Mouse (Mus musculus): Measurements from ENCODE around the gene Zdhhc4.

Zdhhc4 gene

DNA sequence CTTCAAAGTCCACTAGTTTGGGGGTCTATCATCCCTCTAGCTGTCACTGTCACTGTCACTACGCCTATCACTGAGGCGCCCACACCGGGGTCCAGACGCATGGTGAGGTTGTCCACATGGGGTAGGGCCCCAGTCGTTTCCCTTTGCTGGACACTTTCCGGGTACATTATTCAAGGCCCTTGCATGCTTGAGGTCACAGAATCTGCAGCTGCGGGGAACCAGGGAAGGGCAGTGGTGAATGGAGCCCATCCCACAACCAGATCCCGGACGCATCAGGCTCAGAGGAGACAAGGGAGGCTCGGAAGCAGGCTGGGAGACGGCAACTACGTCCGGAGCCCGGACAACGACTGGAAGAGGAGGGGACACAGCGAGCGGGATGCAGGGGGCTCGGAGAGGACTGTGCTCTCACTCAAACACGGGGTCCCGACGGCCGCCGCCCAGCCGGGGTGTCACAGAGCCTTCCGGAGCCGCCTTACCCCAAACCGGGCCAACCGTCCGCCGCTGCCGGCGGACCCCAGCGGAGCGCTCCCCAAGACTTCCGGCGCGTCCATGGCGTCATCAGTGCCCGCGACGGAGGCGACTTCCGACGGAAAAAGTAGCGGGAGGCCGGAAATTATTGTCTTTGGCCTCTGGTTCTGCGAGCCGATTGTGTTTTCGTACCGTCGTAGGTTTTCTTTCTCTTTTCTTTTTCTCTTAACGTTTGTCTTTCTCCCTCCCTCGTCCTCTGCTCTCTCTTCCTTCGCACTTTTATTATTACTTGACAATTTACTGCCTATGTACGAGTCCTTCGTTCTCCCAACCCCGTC lies at the start of gene Zdhhc4:
Zdhhc4 (minus strand) TSS at position 567 of the 806 bp plus-strand sequence.
- DNase-seq (ENCODE audit: low spot score), result peak; percentile 96

DNA sequence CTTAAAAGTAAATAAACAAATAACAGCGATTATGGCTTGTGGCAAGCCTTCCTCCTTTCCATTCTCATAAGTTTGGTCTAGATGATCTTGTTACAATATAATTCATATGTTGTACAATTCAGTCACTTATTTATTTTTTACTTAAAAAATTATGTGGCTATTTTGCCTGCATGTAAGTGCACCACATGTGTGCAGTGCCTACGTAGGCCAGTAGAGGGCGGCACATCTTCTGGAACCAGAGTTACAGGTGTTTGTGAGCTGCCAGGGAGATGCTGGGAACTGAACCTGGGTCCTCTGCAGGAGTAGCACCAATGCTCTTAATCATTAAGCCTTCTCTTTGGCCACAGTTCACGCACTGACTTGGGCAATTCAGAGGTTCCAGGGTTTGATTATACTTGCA lies 47.1 kb upstream of the Zdhhc4 start:
- DNase-seq (ENCODE audit: low spot score), result no peak

DNA sequence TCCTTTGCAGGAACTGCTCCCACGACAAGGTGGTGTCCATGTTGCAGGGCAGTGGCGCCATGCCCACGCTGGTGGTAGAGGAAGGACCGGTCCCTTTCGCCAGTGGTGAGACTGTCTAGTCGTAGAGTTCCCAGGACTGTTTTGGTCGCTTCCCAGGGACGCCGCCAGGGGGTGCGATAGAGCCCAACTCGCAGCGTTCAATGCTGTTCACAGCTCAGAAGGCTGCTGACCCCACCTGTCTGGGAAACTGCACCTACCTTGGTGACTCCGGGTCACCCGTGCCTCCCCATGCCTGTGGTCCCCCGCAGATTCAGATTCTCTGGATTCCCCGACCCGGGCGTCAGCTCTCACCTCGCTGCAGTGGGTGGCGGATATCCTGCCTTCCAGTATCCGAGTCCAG lies 46.2 kb upstream of the Zdhhc4 start:
- no peak for DNase-seq (ENCODE audit: low spot score)

DNA sequence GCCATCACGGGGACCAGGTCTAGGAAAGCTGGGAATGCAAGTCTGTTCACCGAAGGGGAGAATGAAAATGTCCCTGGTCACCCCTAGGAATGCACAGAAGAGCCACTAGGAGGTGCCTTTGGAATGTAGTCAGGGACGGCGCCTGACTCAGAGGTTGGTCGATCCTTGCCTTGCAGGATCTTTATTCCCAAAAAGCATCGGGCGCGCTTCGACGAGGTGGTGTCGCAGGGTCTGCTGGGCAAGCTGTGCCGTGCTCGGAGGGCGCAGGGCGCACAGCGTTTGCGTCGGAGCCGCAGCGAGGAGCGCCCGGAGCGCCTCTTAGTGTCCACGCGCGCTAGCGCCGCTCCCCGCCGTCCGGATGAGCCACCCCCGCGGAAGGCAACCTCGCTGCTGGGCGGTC lies 43.8 kb upstream of the Zdhhc4 start:
- no peak for DNase-seq (ENCODE audit: low spot score)

DNA sequence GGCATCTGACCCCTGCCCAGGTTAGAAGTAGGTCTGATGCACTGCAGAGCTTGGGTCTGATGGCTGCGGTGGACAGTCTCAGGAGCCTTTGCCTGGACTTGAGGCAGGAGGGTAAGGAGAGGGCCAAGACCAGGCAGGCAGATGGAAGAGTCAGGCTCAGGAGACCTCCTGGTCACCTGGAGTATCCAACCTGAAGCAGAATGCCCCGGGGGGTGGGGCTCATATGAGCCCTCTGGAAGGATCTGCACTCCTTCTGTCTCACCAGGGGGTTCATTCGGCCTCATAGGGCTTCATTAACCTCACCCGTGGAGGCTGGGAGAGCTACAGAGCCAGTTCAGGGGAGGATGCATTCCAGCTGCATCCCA lies 42.1 kb upstream of the Zdhhc4 start:
- DNase-seq (ENCODE audit: low spot score), result no peak

DNA sequence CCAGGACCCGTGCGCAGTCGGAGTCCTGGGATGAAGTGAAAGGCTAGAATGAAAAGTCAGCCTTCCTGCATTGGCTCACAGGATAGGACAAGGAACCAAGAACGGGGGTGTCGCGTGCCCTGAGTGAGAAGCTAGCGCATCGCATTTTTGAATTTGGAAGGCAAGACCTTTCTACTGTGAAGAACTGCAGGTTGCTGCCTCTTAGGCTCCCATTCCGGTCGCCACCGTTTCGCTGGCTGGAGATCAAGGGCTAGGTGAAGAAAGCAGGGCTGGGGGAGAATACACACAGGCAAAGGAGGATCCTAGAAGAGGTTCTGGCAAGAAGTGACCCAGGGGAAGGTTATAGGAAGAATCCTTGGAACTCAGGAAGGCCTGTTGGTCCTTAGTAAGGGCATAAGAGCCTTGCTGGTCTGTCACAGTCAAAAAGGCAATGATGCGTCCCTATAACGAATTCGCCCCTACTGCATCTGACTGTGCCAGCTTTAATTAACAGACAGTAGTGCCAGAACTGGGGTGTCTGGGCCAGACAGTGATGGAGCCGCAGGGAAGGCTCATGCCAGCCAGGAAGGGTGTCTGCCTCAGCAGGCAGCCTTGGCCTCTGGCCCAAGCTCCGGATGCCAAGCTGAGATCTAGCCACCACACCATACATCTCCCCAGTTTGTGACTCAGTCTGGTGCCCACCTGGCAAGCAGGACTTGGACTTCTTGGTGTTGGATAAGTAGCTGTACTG lies 41.5 kb upstream of the Zdhhc4 start:
- peak; percentile 71 for DNase-seq (ENCODE audit: low spot score)

DNA sequence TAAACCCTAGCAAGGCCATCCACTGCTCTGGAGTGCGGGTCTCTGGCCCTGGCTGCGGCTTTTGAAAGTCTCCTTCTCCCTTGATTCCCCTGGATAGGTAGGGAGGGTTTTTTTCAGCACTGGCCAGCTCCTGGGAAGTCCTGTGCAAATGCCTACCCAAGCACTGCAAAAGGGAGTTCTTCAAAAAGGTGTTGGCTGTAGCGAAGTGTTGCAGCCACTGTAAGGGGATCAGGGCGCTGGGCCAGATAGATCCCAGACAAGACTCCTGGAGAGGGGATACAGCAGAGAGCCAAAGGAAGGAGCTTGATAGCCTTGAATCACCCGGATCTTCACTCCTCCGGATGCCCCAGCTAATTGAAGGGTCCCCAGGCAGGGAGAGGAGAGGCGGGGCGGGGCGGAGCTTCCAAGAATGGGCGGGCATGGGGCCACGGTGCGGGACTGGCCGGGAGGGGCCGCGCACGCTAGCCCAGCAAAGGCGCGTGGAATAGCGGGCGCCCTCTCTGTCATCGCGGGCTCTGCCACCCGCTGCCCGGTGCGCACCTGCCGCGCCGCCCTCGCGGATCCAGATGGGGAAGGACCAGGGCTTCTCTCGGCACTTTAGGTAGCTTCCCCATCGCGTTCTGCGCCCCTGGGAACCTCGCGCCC lies 40.7 kb upstream of the Zdhhc4 start:
- DNase-seq (ENCODE audit: low spot score), result peak; percentile 66

DNA sequence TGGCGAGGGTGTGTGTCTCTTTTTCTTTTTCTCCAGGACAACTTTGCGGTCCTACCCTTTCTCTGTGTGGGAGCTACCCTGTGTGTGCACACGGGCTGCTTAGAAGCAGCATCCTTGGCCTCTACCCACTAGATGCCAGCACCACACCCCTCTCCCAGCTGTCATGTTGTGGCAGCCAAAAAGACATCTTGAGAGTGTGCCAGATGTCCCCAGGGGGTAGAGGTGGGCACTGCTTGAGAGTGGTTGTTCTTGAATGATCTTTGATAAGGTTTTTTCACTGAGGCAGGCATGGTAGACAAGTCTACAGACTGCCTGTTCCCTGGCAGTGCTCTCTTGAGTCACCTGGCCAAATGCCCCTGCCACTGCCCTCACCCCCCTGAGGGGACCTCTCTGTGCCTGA lies 38.9 kb upstream of the Zdhhc4 start:
- peak; percentile 51 for DNase-seq (ENCODE audit: low spot score)

DNA sequence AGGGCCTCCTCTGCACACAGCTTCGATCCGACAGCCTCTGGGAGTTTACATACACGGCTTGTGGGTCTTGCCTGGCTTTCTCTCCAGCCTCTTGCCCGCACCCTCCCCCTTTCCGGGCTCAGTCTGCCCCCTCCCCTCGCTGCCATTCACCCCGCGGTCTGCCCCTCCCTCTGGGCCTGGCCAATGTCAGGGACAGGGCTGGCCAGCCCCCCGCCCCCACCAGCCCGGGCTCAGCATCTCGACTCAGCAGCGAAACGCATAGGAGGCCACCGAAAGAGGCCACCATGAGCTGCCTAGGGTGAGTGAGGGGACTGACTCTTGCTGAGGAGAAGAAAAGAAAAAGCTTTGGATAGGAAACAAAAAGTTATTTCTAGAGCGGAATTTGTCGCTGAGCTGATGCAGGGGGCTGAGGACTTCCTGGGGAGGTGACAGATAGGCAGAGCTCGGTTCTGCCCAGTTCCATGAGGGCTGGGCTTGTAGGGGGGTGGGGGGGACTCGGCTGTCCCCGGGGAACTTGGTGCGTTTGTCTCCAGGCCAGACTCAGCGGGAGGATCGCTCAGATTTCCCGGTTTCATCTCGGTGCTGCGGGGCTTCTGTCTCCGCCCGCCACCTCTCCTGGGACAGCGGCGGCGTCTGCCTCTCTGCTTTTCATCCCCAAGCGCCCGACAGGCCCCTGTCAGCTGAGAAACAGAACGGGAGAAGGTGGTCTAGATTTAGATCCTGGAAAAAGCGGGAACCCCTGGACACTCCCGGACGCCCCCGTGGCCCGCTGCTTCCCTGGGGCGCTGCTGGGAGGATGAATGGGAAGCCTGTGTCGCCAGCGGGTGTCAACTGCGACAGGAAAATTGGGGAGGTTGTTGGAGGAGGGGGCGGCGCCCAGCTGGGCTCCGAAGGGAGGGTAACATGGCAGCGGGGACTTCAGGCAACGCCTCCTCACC lies 34.9 kb upstream of the Zdhhc4 start:
- peak; percentile 93 for DNase-seq (ENCODE audit: low spot score)

DNA sequence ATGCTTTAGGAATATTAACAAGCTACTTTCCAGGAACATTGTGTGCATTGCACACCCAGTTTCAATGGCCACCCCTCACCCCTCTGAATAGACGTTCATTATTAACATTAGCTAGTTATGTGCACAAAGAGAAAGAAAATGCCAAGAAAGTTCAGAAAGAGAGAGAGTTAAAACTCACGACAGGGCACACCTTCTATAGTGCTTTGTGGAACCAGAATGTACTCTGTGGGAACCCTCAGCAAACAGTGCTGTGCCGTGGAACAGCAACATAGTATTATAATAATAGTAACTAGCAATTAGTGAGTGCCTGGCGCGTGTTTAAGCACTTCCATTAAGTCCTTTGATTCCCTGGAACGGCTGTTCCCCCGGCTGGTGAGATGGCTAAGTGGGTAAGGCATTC lies 32.4 kb upstream of the Zdhhc4 start:
- no peak for DNase-seq (ENCODE audit: low spot score)

DNA sequence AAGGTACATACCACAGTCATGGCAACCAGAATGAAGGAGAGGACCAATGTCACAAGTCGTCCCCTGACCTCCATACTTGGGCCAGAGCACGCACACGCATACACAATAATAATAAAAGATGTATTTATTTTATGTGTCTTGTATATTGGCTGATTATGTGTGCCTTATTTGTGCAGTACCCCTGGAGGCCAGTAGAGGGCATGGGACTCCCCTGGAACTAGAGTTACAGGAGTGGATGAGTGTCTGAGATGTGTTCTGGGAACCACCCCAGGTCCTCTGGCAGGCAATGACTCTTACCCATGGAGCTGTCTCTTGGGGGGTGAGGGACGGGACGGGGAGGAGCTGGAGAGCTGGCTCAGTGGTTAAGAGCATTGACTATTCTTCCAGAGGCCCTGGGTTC lies 30.9 kb upstream of the Zdhhc4 start:
- DNase-seq (ENCODE audit: low spot score), result no peak

DNA sequence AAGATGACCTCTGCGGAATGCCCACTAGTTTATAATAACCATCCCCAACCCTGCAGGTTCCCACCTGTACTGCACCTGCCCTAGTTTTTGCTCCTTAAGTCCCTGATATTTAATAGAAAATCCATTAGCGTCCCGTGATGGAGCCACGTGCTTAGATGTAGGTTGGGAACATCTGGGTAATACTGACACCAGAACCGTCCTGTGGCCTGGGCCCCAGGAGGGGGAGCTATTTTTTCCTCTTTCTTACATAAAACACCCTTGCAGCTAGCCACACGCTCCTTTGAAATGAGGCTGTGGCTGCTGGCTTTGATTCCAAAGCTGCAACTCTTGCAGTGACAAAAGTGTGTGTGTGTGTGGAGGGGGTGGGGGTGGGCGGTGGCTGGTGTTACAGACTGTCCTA lies 30.2 kb upstream of the Zdhhc4 start:
- DNase-seq (ENCODE audit: low spot score), result no peak

DNA sequence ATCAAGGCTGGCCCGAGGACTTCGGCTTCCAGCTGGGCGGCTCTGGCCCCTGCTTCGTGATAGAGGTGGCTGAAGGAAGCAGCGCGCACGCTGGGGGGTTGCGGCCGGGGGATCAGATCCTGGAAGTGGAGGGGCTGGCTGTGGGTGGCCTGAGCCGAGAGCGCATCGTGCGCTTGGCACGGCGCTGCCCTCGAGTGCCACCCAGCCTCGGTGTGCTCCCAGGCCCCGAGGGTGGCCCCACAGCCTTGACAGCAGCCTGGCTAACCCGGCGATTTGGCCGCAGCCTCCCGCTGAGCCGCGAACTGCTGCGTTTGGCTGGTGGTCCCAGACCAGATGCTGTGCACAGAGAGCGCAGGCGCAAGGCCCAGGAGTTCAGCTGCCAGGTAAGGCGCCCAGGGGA lies 28.5 kb upstream of the Zdhhc4 start:
- no peak for DNase-seq (ENCODE audit: low spot score)

DNA sequence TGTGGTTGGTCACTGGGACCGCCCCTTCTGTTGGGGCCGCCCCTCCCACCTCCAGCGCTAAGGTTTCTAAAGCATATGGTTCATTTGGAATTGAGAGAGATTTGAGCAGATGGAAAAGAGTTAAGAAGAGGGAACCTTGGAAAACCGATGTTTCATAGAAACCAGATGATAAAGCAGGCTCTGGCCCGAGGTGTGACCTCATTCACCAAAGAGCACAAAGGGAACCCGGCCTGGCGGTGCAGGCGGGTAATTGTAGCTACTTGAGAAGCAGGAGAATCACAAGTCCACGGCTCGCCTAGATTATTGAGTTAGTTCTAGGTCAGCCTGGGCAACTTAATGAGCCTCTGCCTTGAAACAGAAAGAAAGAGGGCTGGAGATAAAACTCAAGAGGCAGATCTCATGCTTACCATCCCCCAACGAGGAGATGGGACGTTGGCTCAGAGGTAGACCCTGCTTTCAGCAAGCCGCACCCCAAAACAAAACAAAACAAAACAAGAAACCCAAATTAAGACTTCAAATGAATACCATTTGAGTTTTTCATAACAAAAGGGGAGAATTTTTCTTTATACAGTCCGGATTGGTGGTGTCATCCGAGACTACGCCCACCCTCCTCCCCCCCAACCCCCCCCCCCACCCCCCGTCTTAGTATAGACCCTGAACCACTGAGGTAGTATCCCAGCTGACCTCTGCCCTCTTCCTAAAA lies 27.8 kb upstream of the Zdhhc4 start, which contains the start of gene Grid2ip:
Grid2ip (plus strand) TSS at position 653 of the 703 bp plus-strand sequence.
- DNase-seq (ENCODE audit: low spot score), result peak; percentile 88

DNA sequence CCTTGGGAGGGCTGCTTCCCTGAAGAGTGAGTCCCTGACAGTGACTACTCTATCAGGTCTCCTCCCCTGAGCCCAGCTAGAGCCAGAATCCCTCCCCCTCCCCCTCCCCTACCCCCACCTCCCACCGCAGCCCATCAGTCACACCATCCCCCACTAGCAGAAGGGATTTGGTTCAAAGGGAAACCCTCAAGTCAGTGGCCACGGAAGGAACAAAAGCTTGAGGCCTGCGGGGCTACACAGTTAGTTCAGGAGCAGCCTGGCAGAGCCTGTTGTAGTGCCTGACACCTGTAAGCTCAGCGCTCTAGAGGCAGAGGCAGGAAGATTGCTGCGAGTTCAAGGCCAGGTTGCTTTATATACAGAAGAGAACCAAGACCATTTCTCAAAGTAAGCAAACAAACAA lies 27.0 kb upstream of the Zdhhc4 start:
- DNase-seq (ENCODE audit: low spot score), result no peak

DNA sequence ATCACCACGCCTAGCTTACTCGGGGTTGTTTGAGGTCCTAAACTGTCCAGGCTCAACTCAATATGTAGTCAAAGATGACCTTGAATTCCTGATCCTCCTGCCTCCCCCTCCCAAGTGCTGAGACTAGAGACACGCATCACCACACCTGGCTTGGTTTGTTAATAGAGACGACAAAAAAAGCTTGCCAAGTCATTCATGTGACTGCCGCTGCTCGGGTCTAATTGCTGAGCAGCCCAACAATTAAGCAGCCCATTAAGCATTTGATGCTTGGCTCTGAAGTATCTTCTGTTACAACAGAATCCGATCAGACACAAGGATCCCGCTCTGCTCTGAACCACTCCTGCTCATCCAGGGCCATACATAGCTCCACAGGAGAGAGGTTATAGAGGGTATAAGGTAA lies 17.3 kb upstream of the Zdhhc4 start:
- DNase-seq (ENCODE audit: low spot score), result no peak

DNA sequence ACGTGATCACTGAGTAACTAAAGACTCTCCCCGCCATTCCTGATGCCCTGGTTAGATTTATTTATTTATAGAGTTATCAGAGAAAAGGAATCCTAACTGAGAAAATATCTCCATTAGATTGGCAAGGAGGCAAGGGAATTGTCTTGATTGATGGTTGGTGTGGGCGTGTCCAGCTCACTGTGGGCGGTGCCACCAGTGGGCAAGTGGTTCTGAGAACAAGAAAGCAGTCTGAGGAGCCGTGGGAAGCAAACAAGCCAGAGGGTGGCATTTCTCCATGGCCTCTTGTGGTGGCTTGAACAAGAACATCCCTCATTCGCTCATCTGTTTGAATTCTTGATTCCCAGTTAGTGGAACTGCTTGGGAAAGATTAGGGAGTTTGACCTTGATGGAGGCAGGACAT lies 10.5 kb upstream of the Zdhhc4 start:
- no peak for DNase-seq (ENCODE audit: low spot score)

DNA sequence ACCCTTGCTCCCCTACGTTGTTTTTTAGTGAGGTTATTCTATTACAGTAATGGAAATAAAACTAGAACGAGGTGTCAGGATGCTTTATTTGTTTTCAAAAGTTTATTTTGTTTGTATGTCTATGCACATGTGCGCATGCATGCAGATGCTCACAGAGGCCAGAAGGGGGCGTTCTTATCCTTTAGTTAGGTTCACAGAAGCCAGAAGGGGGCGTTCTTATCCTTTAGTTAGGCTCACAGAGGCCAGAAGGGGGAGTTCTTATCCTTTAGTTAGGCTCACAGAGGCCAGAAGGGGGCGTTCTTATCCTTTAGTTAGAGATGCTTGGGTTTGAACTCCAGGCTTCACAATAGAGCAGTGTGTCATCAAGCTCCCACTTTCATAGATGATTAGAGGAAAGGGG lies 7.5 kb upstream of the Zdhhc4 start:
- no peak for DNase-seq (ENCODE audit: low spot score)

DNA sequence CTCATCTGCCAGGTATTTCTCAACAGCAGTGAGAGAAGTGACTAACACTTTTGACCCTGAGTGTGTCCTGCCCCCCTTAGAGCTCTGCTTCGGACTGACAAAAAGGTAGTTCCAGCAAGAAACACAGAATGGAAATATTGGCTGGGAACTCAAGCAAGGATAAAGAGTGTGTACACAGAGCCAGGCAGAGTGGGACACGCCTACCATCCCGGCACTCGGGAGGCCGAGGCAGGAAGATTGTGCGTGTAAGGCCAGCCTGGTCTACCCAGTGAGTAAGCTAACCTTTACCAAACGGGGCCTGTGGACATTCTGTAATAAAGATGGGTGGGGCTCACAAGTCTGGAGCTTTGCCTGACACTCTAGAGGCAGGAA lies 6.0 kb upstream of the Zdhhc4 start:
- no peak for DNase-seq (ENCODE audit: low spot score)

DNA sequence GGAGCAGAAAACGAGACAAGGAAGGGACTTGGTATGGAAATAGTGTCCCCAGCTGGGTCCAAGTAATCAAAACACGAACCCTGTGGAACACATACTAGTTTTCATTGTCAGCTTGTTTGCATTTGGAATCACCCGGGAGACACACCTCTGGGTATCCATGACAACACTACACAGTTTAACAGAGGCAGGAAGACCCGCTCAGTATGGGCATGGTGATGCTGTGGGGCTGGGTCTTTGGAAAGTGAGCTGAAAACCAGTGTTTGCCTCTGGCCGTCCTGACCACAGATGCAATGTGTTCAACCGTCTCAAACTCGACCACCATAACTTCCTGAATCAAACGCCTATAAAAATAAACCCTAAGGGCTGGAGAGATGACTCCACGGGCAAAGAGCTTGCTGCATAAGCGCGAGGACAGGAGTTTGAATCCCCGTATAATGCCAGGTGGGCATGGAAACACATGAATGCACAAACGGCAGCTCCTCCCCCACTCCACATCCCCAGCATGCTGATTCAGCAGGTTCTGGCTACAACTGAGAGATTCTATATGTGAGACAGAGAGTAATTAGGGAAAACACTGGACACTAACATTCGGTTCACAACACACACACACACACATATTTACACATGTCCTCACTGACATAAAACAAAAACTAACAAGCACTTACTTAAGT lies 5.5 kb upstream of the Zdhhc4 start:
- DNase-seq (ENCODE audit: low spot score), result no peak

DNA sequence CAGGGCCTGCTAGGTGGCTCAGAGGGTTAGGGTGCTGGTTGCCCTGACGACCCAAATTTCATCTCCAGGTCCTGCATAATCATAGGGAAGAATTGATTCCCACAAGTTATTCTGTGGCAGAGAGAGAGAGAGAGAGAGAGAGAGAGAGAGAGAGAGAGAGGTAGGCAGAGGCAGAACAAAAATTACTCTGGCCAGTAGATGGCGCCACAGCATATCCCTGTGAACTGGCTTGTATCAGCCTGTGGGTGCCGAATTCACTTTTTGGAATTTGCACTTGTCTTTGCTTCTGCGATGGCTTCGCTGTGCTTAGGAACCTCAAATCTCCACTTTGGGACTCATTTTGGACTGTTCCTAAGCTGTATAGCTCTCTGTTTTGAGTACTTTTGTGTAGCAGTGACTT lies 4.8 kb upstream of the Zdhhc4 start:
- DNase-seq (ENCODE audit: low spot score), result peak; percentile 90

Data from MN1 (cell line).